Mouse (Mus musculus) heart, embryonic 10.5 days (tissue): ENCODE data around the gene Csf2rb2. TPM values are rescaled to one million over a fixed set of nuclear protein-coding genes. Genes with fewer than 3 reads are reported as not detected.
"Not testable (repeated sequence)": the region's sequence is repeated elsewhere in the genome, so short reads cannot be mapped to it uniquely, and the experiment has no call there.

Experiments
- DNase-seq: peaks from one replicate; pipeline ENCODE4 v3.0.0-alpha.2; 2017; ENCODE audit warnings: low spot score
- H3K27ac ChIP-seq: fragments of 300-500 bp; sonication (generic); 2 replicates; pipeline ENCODE4 v1.5.1; 2016; ENCODE audit warnings: mild to moderate bottlenecking
- H3K27me3 ChIP-seq: fragments of 300-500 bp; sonication (generic); 2 replicates; pipeline ENCODE4 v1.6.1; 2016; ENCODE audit warnings: mild to moderate bottlenecking; ENCODE audit not compliant: poor library complexity, insufficient read depth, severe bottlenecking
- H3K36me3 ChIP-seq: fragments of 300-500 bp; sonication (generic); 2 replicates; pipeline ENCODE4 v1.6.1; 2016; ENCODE audit warnings: mild to moderate bottlenecking, moderate library complexity
- H3K4me1 ChIP-seq: fragments of 300-500 bp; sonication (generic); 2 replicates; pipeline ENCODE4 v1.6.1; 2016; ENCODE audit warnings: mild to moderate bottlenecking
- H3K4me3 ChIP-seq: fragments of 300-500 bp; sonication (generic); 2 replicates; pipeline ENCODE4 v1.5.1; 2016; ENCODE audit warnings: mild to moderate bottlenecking, moderate library complexity
- H3K9me3 ChIP-seq: fragments of 300-500 bp; sonication (generic); 2 replicates; pipeline ENCODE4 v1.6.1; 2016; ENCODE audit warnings: mild to moderate bottlenecking, moderate library complexity
- WGBS: fragments of 180-500 bp; shearing (Covaris S2); methylation state at CpG from one replicate; pipeline ENCODE4 v1.1.7; 2016; 5-methylcytosine and 5-hydroxymethylcytosine counted together
- polyA plus RNA-seq: library from polyadenylated mRNA; unstranded; fragments of >200 nt; fragmentation: Nextera tagmentation; extraction: Ambion mirVana; gene quantifications from 2 replicates; pipeline ENCODE4 v1.2.1, GENCODE M21; 2016

The Csf2rb2 gene
- polyA plus RNA-seq, 1 experiment from 2014 or later, result 1.5 TPM

GRCm38 (mm10) chr15:78260668-78261333 lies 44.7 kb downstream of the Csf2rb2 start:
- WGBS, result 55% methylated on average over 13 of the region's 13 CpGs
- Histone ChIP-seq H3K4me3 (peak overlapping the region; percentile 5; the same call in 1 of the 2 replicates), H3K27ac (peak overlapping the region; percentile 23), H3K27me3 (peaks cover 1% of the 10 kb centered on the region; the same call in 1 of the 2 replicates), H3K9me3 (no peaks in the 10 kb centered on the region), H3K4me1 (peaks cover 10% of the 10 kb centered on the region; the same call in 1 of the 2 replicates), H3K36me3 (no peaks in the 10 kb centered on the region)
- peak; percentile 94 for DNase-seq

GRCm38 (mm10) chr15:78258246-78258865 lies 47.2 kb downstream of the Csf2rb2 start:
- H3K4me3 ChIP-seq, result no peak overlapping the region
- DNase-seq, result no peak
- peaks cover 12% of the 10 kb centered on the region; the same call in 1 of the 2 replicates for H3K4me1 ChIP-seq
- H3K27ac ChIP-seq, result peak overlapping the region; percentile 57; the same call in 1 of the 2 replicates
- H3K36me3 ChIP-seq, result no peaks in the 10 kb centered on the region
- H3K27me3 ChIP-seq, result peaks cover 26% of the 10 kb centered on the region
- H3K9me3 ChIP-seq, result no peaks in the 10 kb centered on the region
- 58% methylated on average over 10 of the region's 10 CpGs for WGBS

- DNase-seq, result no peak
- Histone ChIP-seq H3K36me3 (no peaks in the 10 kb centered on the region), H3K4me1 (peaks cover 12% of the 10 kb centered on the region; the same call in 1 of the 2 replicates), H3K4me3 (no peak overlapping the region), H3K27ac (peak overlapping the region; percentile 57; the same call in 1 of the 2 replicates), H3K27me3 (peaks cover 26% of the 10 kb centered on the region), H3K9me3 (no peaks in the 10 kb centered on the region)
- 41% methylated on average over 7 of the region's 7 CpGs for WGBS
Measured at GRCm38 (mm10) chr15:78257326-78258050, 48.0 kb downstream of the Csf2rb2 start.

GRCm38 (mm10) chr15:78256602-78257259 lies 48.8 kb downstream of the Csf2rb2 start:
- DNase-seq, result not testable (repeated sequence)

GRCm38 (mm10) chr15:78254751-78255150 lies 50.8 kb downstream of the Csf2rb2 start:
- no peaks in the 10 kb centered on the region for H3K9me3 ChIP-seq

More at GRCm38 (mm10) chr15:78256602-78257259, 48.8 kb downstream of the Csf2rb2 start:
- peaks cover 31% of the 10 kb centered on the region for H3K27me3 ChIP-seq
- not testable (repeated sequence) for H3K9me3 ChIP-seq, H3K36me3 ChIP-seq, H3K27ac ChIP-seq, H3K4me3 ChIP-seq
- peaks cover 12% of the 10 kb centered on the region; the same call in 1 of the 2 replicates for H3K4me1 ChIP-seq

GRCm38 (mm10) chr15:78248410-78248809 lies 57.1 kb downstream of the Csf2rb2 start:
- WGBS, result 56% methylated on average over 3 of the region's 3 CpGs
- no peak for DNase-seq
- peaks cover 14% of the 10 kb centered on the region for H3K4me1 ChIP-seq
- H3K9me3 ChIP-seq, result no peaks in the 10 kb centered on the region
- H3K4me3 ChIP-seq, result no peak overlapping the region
- no peak overlapping the region for H3K27ac ChIP-seq
- H3K27me3 ChIP-seq, result peaks cover 33% of the 10 kb centered on the region
- no peaks in the 10 kb centered on the region for H3K36me3 ChIP-seq

More at GRCm38 (mm10) chr15:78254751-78255150, 50.8 kb downstream of the Csf2rb2 start:
- Histone ChIP-seq H3K27ac (no peak overlapping the region), H3K4me1 (peaks cover 12% of the 10 kb centered on the region; the same call in 1 of the 2 replicates), H3K27me3 (peaks cover 40% of the 10 kb centered on the region), H3K4me3 (0 out of 2 replicates have a peak overlapping the region, but pooled peaks have one; percentile 8), H3K36me3 (no peaks in the 10 kb centered on the region)
- 18% methylated on average over 20 of the region's 20 CpGs for WGBS
- DNase-seq, result no peak

GRCm38 (mm10) chr15:78247659-78248058 lies 57.9 kb downstream of the Csf2rb2 start:
- DNase-seq, result no peak
- peaks cover 14% of the 10 kb centered on the region for H3K4me1 ChIP-seq
- no peak overlapping the region for H3K4me3 ChIP-seq
- H3K9me3 ChIP-seq, result no peaks in the 10 kb centered on the region
- no peak overlapping the region for H3K27ac ChIP-seq
- peaks cover 38% of the 10 kb centered on the region for H3K27me3 ChIP-seq
- H3K36me3 ChIP-seq, result no peaks in the 10 kb centered on the region
- 68% methylated on average over 2 of the region's 2 CpGs for WGBS

- 69% methylated on average over 18 of the region's 18 CpGs for WGBS
- no peak for DNase-seq
- Histone ChIP-seq H3K27ac (no peak overlapping the region), H3K4me3 (no peak overlapping the region), H3K36me3 (no peaks in the 10 kb centered on the region), H3K4me1 (peaks cover 14% of the 10 kb centered on the region), H3K27me3 (peaks cover 34% of the 10 kb centered on the region), H3K9me3 (no peaks in the 10 kb centered on the region)
Measured at GRCm38 (mm10) chr15:78246143-78247116, 59.1 kb downstream of the Csf2rb2 start.

- Histone ChIP-seq H3K4me3 (no peak within 1 kb of the TSS), H3K27me3 (peaks cover 35% of the 10 kb centered on the region), H3K36me3 (no peaks in the 10 kb centered on the region), H3K27ac (0 out of 2 replicates have a peak within 1 kb of the TSS, but pooled peaks have one; percentile 5), H3K4me1 (peaks cover 19% of the 10 kb centered on the region), H3K9me3 (no peaks in the 10 kb centered on the region)
- 71% methylated on average over 7 of the region's 7 CpGs for WGBS
- DNase-seq, result no peak
Measured at GRCm38 (mm10) chr15:78244695-78245492, 60.6 kb downstream of the Csf2rb2 start, which contains the start of gene Ncf4. Gene Ncf4 (plus strand): TSS chr15:78244801.

- no peak overlapping the region for H3K27ac ChIP-seq
- no peak overlapping the region for H3K4me3 ChIP-seq
- peaks cover 37% of the 10 kb centered on the region for H3K27me3 ChIP-seq
- H3K4me1 ChIP-seq, result peaks cover 19% of the 10 kb centered on the region
- WGBS, result 67% methylated on average over 6 of the region's 6 CpGs
- H3K36me3 ChIP-seq, result no peaks in the 10 kb centered on the region
- no peaks in the 10 kb centered on the region for H3K9me3 ChIP-seq
- DNase-seq, result no peak
Measured at GRCm38 (mm10) chr15:78243774-78244173, 61.7 kb downstream of the Csf2rb2 start.

- 76% methylated on average over 8 of the region's 8 CpGs for WGBS
- Histone ChIP-seq H3K4me3 (no peak overlapping the region), H3K4me1 (peaks cover 19% of the 10 kb centered on the region), H3K36me3 (no peaks in the 10 kb centered on the region), H3K27ac (no peak overlapping the region), H3K9me3 (no peaks in the 10 kb centered on the region), H3K27me3 (peaks cover 41% of the 10 kb centered on the region)
- DNase-seq, result no peak
Measured at GRCm38 (mm10) chr15:78243061-78243460, 62.5 kb downstream of the Csf2rb2 start.
